32 mouse cellular contexts compared by ENCODE assay signal in genomic region chr16:89010659-89011058, GRCm38 (mm10). TPM values are rescaled to one million over a fixed set of nuclear protein-coding genes. Genes with fewer than 3 reads are reported as not detected.
"Had no signal": no experiment of that assay in that cellular context is flagged by ENCODE, and none has a peak within 500 bp of the region (broad histone marks: within the 10 kb centered on the region; RNA-seq: fewer than 3 reads in every experiment).

Krtap22-2 (minus strand) TSS chr16:89010759.

- H3K9ac ChIP-seq: heart, embryonic 12.5 days; hindbrain, embryonic 12.5 days; hindbrain, embryonic 14.5 days; intestine, embryonic 15.5 days; limb, embryonic 13.5 days; limb, embryonic 15.5 days; liver, embryonic 12.5 days had no signal

- DNase-seq: gastrocnemius, adult 2 months; gastrocnemius, postnatal 10 days; gastrocnemius, postnatal 25 days; heart, adult 18-20 months; heart, postnatal 10 days; heart, postnatal 4 days; kidney, adult 18-20 months; kidney, adult 8-10 months; kidney, postnatal 10 days; kidney, postnatal 25 days; kidney, postnatal 4 days; left cerebral cortex, postnatal 4 days had no signal

- H3K4me2 ChIP-seq: heart, embryonic 12.5 days; hindbrain, embryonic 12.5 days; hindbrain, embryonic 14.5 days; intestine, embryonic 15.5 days; limb, embryonic 13.5 days; limb, embryonic 15.5 days; liver, embryonic 12.5 days had no signal

- H3K27me3 ChIP-seq: heart, embryonic 12.5 days; hindbrain, embryonic 12.5 days; intestine, embryonic 15.5 days; limb, embryonic 13.5 days; limb, embryonic 15.5 days; liver, embryonic 12.5 days had no signal

- H3K4me1 ChIP-seq: heart, embryonic 10.5 days; heart, embryonic 12.5 days; hindbrain, embryonic 10.5 days; hindbrain, embryonic 12.5 days; intestine, embryonic 15.5 days; limb, embryonic 13.5 days; limb, embryonic 15.5 days; liver, embryonic 12.5 days had no signal

- H3K4me3 ChIP-seq: gastrocnemius, adult 2 months; heart, embryonic 10.5 days; heart, embryonic 12.5 days; hindbrain, embryonic 10.5 days; hindbrain, embryonic 12.5 days; intestine, embryonic 15.5 days; layer of hippocampus, adult 2 months; left cerebral cortex, adult 2 months; limb, embryonic 13.5 days; limb, embryonic 15.5 days; liver, embryonic 12.5 days had no signal

- ATAC-seq: hindbrain, embryonic 16.5 days; inflammation-experienced regulatory T-cells, adult 6 months; intestine, embryonic 15.5 days; intestine, postnatal 0 days; liver, embryonic 12.5 days had no signal

- H3K36me3 ChIP-seq: heart, embryonic 10.5 days; heart, embryonic 12.5 days; hindbrain, embryonic 10.5 days; hindbrain, embryonic 12.5 days; intestine, embryonic 15.5 days; limb, embryonic 13.5 days; limb, embryonic 15.5 days; liver, embryonic 12.5 days had no signal

- H3K27ac ChIP-seq: gastrocnemius, adult 2 months; heart, embryonic 10.5 days; hindbrain, embryonic 10.5 days; hindbrain, embryonic 12.5 days; hindbrain, embryonic 14.5 days; intestine, embryonic 15.5 days; layer of hippocampus, adult 2 months; left cerebral cortex, adult 2 months; limb, embryonic 13.5 days; limb, embryonic 15.5 days; liver, embryonic 12.5 days had no signal

- H3K9me3 ChIP-seq: heart, embryonic 10.5 days; hindbrain, embryonic 10.5 days; hindbrain, embryonic 12.5 days; intestine, embryonic 15.5 days; limb, embryonic 13.5 days; limb, embryonic 15.5 days; liver, embryonic 12.5 days had no signal

RNA-seq across cellular contexts. Expression of gene Krtap22-2, which starts in this region (rescaled TPM):
- polyA plus RNA-seq: heart, embryonic 10.5 days; heart, embryonic 12.5 days; heart, embryonic 14.5 days; heart, embryonic 16.5 days; hindbrain, embryonic 10.5 days; hindbrain, embryonic 12.5 days; hindbrain, embryonic 14.5 days; hindbrain, embryonic 16.5 days; inflammation-experienced regulatory T-cells, adult 6 months; intestine, embryonic 15.5 days; intestine, postnatal 0 days; kidney, embryonic 14.5 days; kidney, embryonic 16.5 days; limb, embryonic 11.5 days; limb, embryonic 13.5 days; liver, adult 2 months; liver, embryonic 12.5 days had no signal
